Mouse (Mus musculus) liver, embryonic 14.5 days (tissue): ENCODE measurements around the gene 4933417A18Rik. TPM values are rescaled to one million over a fixed set of nuclear protein-coding genes. Genes with fewer than 3 reads are reported as not detected.
A peak's percentile ranks its signal among the peaks of the same experiment; 100 is the strongest.

Experiments
- ATAC-seq: fragments of 200-750 bp; cut with Nextera tagmentation; 2 replicates; pipeline ENCODE4 v1.8.0; 2017; ENCODE audit warnings: moderate number of reproducible peaks, mild to moderate bottlenecking, moderate library complexity; ENCODE audit not compliant: insufficient read depth
- DNase-seq, 3 experiments: peaks; one replicate each; pipeline ENCODE4 v3.0.0-alpha.2; 2012 to 2013; ENCODE audit warnings: low read depth in 3 of 3, low spot score in 3 of 3
- H3K27ac ChIP-seq: fragments of 300-500 bp; sonication (generic); 2 replicates; pipeline ENCODE4 v1.5.1; 2014; ENCODE audit warnings: moderate library complexity, mild to moderate bottlenecking, control low read depth, inconsistent platforms
- H3K27me3 ChIP-seq: fragments of 300-500 bp; sonication (generic); 2 replicates; pipeline ENCODE4 v1.6.1; 2014; ENCODE audit warnings: mild to moderate bottlenecking, low read length, moderate library complexity; ENCODE audit not compliant: control insufficient read depth, insufficient read depth
- H3K36me3 ChIP-seq: fragments of 300-500 bp; sonication (generic); replicated peaks from 2 replicates; pipeline ENCODE4 v1.6.1; 2014; ENCODE audit warnings: low read depth; ENCODE audit not compliant: control insufficient read depth, insufficient read depth
- H3K4me1 ChIP-seq, 2 experiments: fragments of 200-500 bp in 1 of 2; fragments of 300-500 bp in 1 of 2; sonication (generic) in 1 of 2; replicated peaks; 2 replicates each; pipeline ENCODE4 v1.6.1; 2012 to 2014; ENCODE audit warnings: antibody characterized with exemption in 1 of 2, inconsistent platforms in 1 of 2, low read length in 1 of 2; ENCODE audit not compliant: control insufficient read depth in 2 of 2, insufficient read depth in 2 of 2
- H3K4me2 ChIP-seq: fragments of 300-500 bp; sonication (generic); 2 replicates; pipeline ENCODE4 v1.6.1; 2014; ENCODE audit warnings: low read depth, mild to moderate bottlenecking, control low read depth, moderate library complexity
- H3K4me3 ChIP-seq, 2 experiments: fragments of 200-500 bp in 1 of 2; fragments of 300-500 bp in 1 of 2; sonication (generic) in 1 of 2; 2 replicates each; pipeline ENCODE4 v1.5.1; 2012 to 2014; ENCODE audit warnings: low read depth in 2 of 2, low read length in 2 of 2, mild to moderate bottlenecking in 2 of 2, control low read depth in 1 of 2, inconsistent platforms in 1 of 2, moderate library complexity in 1 of 2; ENCODE audit not compliant: insufficient read depth in 1 of 2
- H3K9ac ChIP-seq: fragments of 300-500 bp; sonication (generic); replicated peaks from 2 replicates; pipeline ENCODE4 v1.6.1; 2014; ENCODE audit warnings: mild to moderate bottlenecking, control low read depth, moderate library complexity
- H3K9me3 ChIP-seq: fragments of 300-500 bp; sonication (generic); 2 replicates; pipeline ENCODE4 v1.6.1; 2016; ENCODE audit warnings: low read length, mixed read lengths; ENCODE audit not compliant: control insufficient read depth
- CTCF ChIP-seq: IDR thresholded peaks from 2 replicates; pipeline ENCODE4 v1.5.1; 2016; ENCODE audit warnings: antibody characterized with exemption, low read depth, control low read depth
- EP300 ChIP-seq: IDR thresholded peaks from 2 replicates; pipeline ENCODE4 v1.6.1; 2016; ENCODE audit warnings: antibody characterized with exemption, low read depth
- WGBS: fragments of 180-500 bp; shearing (Covaris S2); extraction: QIAGEN DNeasy Blood & Tissue Kit; methylation state at CpG from one replicate; pipeline ENCODE4 v1.1.7; 2014; ENCODE audit not compliant: insufficient replicate concordance; 5-methylcytosine and 5-hydroxymethylcytosine counted together
- polyA plus RNA-seq, 2 experiments: library from polyadenylated mRNA; depleted of rRNA in 1 of 2; stranded (reverse) in 1 of 2; unstranded in 1 of 2; fragments of >200 nt; fragmentation: Nextera tagmentation in 1 of 2; extraction: Ambion mirVana in 1 of 2; gene quantifications; 2 replicates each; pipeline versions ENCODE4 v1.2.1 to v1.2.3; 2012 to 2014

Gene 4933417A18Rik
- polyA plus RNA-seq, 2 experiments = not detected

DNA sequence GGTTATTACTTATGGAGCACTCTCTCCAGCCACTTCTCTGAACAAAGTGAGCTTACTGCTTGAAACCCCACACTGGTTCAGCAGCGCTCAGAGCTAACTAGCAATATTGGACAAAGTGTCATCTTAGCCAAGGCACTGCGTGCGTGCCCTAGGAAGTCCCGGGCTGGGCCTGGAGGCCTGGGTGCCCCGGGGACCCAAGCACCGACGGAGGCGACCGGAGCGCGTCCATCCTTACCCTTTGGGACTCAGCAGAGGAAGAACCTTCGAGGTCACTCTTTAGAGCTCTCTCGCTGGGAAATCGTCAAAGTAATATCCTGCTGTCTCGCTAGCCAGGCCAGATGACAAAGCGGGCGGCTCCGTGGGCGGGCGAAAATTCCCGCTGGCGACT lies 69.4 kb downstream of the 4933417A18Rik start:
- peaks cover 3% of the 10 kb centered on the region for H3K36me3 ChIP-seq
- H3K4me1 ChIP-seq = peaks cover 6 to 21% of the 10 kb centered on the region in 2 experiments
- H3K27ac ChIP-seq = peak overlapping the region; percentile 56
- peak overlapping the region; percentile 79 for H3K9ac ChIP-seq
- H3K27me3 ChIP-seq = no peaks in the 10 kb centered on the region
- peak; percentile 63 for ATAC-seq
- peak overlapping the region; percentile 72 for H3K4me2 ChIP-seq
- TF ChIP-seq EP300 = no peak
- no peak for TF ChIP-seq CTCF
- H3K9me3 ChIP-seq = no peaks in the 10 kb centered on the region
- peak overlapping the region; percentile 64 to 89 for H3K4me3 ChIP-seq
- under 1% methylated on average over 22 of the region's 22 CpGs for WGBS
- peak in 2 of 3 experiments; percentile 12 to 28 for DNase-seq

GRCm38 (mm10) chr13:34993983-34994811 lies 70.0 kb downstream of the 4933417A18Rik start:
- WGBS = 1% methylated on average over 33 of the region's 33 CpGs
- TF ChIP-seq EP300 (no peak), CTCF (no peak)
- H3K9me3 ChIP-seq = no peaks in the 10 kb centered on the region
- ATAC-seq = peak; percentile 97
- peaks cover 6 to 21% of the 10 kb centered on the region in 2 experiments for H3K4me1 ChIP-seq
- peak overlapping the region; percentile 79 for H3K9ac ChIP-seq
- no peaks in the 10 kb centered on the region; the same call in 1 of the 2 replicates for H3K36me3 ChIP-seq
- peak overlapping the region; percentile 64 to 89 for H3K4me3 ChIP-seq
- H3K27me3 ChIP-seq = no peaks in the 10 kb centered on the region
- DNase-seq = peak; percentile 89 to 93 (median 89)
- H3K27ac ChIP-seq = peak overlapping the region; percentile 56
- H3K4me2 ChIP-seq = peak overlapping the region; percentile 72

- Histone ChIP-seq H3K4me1 (peaks cover 6 to 21% of the 10 kb centered on the region in 2 experiments), H3K36me3 (no peaks in the 10 kb centered on the region), H3K9me3 (no peaks in the 10 kb centered on the region), H3K4me2 (no peak overlapping the region), H3K4me3 (no peak overlapping the region), H3K9ac (no peak overlapping the region), H3K27me3 (no peaks in the 10 kb centered on the region), H3K27ac (no peak overlapping the region)
- TF ChIP-seq EP300 (no peak), CTCF (no peak)
- WGBS = 67% methylated on average over 2 of the region's 2 CpGs
- DNase-seq (no peak), ATAC-seq (no peak)
These were observed 71.7 kb downstream of the 4933417A18Rik start for GRCm38 (mm10) chr13:34995925-34996324.

Other genes starting within 250 kb of the 4933417A18Rik start
- 0.04 TPM in 1 of 2 replicates, not detected in the other for gene Fam50b, start 189.6 kb upstream of the 4933417A18Rik start, polyA plus RNA-seq (2012; rRNA removed)
- gene Fam50b, start 189.6 kb upstream of the 4933417A18Rik start, polyA plus RNA-seq (2014; fragmentation: Nextera tagmentation; extraction: Ambion mirVana) = not detected in 2 replicates
- 33.7 and 52.4 TPM in 2 replicates for gene Prpf4b, start 49.1 kb upstream of the 4933417A18Rik start, polyA plus RNA-seq (2012; rRNA removed)
- gene Prpf4b, start 49.1 kb upstream of the 4933417A18Rik start, polyA plus RNA-seq (2014; fragmentation: Nextera tagmentation; extraction: Ambion mirVana) = 37.2 and 43.7 TPM in 2 replicates
- 0.08 and 0.17 TPM in 2 replicates for gene Fam217a, start 99 bp upstream of the 4933417A18Rik start, polyA plus RNA-seq (2012; rRNA removed)
- gene Fam217a, start 99 bp upstream of the 4933417A18Rik start, polyA plus RNA-seq (2014; fragmentation: Nextera tagmentation; extraction: Ambion mirVana) = 0.09 and 0.24 TPM in 2 replicates
- 0.03 and 0.06 TPM in 2 replicates for gene Eci3, start 39.4 kb downstream of the 4933417A18Rik start, polyA plus RNA-seq (2012; rRNA removed)
- gene Eci3, start 39.4 kb downstream of the 4933417A18Rik start, polyA plus RNA-seq (2014; fragmentation: Nextera tagmentation; extraction: Ambion mirVana) = 0.21 TPM in 1 of 2 replicates, not detected in the other
- 19.5 and 27.8 TPM in 2 replicates for gene Eci2, start 102.7 kb downstream of the 4933417A18Rik start, polyA plus RNA-seq (2012; rRNA removed)
- 48.4 and 48.6 TPM in 2 replicates for gene Eci2, start 102.7 kb downstream of the 4933417A18Rik start, polyA plus RNA-seq (2014; fragmentation: Nextera tagmentation; extraction: Ambion mirVana)